Mouse (Mus musculus) adrenal gland, postnatal 4 days (tissue): Measurements from ENCODE around the gene Serac1. TPM values are rescaled to one million over a fixed set of nuclear protein-coding genes. Genes with fewer than 3 reads are reported as not detected.

ENCODE experiments used
- DNase-seq, 2 experiments: peaks; one replicate each; pipeline ENCODE4 v3.0.0; 2021 to 2022; ENCODE audit warnings: low spot score in 2 of 2, mixed read lengths in 2 of 2
- total RNA-seq, 2 experiments: library from RNA; stranded (reverse); gene quantifications; 2 replicates each; pipeline ENCODE4 v1.2.3; 2021

Serac1 gene
- total RNA-seq, 2 experiments from 2014 or later, result 7.7 to 8.7 TPM

DNA sequence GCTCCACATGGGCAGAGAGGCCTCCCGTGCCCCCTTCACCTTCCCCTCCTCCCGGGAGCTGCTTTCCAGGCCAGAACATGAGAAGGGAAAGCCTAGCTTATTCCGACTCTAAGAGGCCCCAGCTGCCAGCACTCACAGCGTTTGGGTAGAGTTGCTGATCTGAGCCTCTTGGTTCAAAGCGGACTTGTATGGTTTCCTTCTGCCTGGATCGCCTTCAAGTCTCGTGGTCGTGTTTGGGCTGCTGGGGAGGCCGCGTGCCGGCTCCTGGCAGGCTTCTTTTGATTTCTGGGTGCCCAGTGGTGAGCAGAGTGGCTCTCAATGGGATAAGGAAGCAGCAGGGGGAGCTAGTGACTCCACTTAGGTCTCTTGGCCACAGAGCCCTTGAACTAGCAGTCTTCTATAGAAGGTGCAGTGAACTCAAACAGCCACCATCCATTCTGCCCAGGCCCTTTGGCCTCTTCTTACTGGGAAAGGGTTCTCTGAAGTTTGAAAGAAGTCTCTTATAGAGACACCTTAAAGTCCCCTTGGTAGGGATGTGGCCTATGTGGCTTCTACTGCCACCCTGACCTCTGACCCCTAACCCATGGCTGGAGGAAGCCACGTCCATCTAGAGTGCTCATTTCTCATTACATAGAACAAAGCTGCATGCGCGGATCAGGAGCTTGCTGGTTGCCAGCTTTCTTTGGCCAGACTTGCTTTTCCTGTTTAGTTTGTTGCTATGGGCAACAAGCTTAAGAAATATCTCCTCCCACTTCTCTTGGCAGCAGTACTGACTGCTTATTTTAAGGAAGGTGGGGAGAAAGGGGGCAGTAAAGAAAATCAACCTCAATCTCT lies 73.7 kb downstream of the Serac1 start:
- DNase-seq, result no peak

DNA sequence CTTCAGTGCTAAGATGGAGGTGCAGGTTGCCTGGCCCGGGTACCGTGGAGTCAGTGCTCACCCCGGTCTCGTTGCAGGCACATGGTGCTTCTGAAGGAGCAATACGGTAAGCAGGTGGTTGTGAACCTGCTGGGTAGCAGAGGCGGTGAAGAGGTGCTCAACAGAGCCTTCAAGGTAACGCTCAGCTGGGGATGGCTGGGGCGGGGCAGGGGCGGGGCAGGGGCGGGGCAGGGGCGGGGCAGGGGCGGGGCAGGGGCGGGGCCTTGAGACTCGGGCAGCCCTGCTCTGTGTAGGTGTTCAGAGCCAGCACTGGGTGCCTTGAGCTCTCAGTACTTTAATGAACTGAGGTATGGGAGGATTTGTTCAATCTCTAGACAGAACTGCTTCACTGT lies 74.3 kb downstream of the Serac1 start:
- DNase-seq, result no peak

DNA sequence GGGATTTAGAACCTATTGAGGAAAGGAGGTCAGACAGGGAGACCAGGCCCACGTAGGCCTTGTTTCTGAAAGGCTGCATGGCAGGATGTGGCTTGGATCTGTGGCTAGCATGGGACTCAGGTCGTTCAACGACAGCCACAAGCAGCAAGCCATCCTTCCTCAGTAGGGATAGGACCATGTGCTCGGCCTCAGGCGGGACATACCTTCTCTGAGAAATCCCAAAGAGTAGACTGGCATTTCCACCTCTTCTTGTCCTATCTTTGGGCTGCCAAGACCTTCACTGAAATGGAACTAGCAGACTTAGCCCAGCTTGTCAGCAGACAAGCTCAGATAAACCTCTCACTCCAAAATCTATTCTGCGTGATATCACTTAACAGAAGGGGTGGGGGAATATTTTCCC lies 75.9 kb downstream of the Serac1 start:
- DNase-seq, result no peak

DNA sequence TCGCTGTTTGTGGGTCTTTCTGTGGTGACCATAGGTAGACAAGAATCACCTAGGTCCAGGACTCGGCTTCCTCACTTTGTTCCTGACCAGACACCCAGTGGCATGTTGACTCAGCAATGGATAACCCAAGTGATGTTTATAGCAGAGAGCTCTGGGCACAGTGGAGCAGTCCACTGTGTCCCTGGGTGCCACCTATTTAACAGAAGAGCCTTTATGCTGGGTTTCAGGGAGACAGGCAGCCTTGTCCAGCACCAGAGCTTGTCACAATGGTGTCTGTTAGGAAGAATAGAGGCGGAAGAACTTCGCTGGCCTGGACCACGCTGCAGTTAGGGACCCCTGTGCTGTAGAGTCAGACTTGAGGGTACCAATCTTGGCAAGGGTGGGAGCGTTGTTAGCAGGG lies 77.0 kb downstream of the Serac1 start:
- no peak for DNase-seq

DNA sequence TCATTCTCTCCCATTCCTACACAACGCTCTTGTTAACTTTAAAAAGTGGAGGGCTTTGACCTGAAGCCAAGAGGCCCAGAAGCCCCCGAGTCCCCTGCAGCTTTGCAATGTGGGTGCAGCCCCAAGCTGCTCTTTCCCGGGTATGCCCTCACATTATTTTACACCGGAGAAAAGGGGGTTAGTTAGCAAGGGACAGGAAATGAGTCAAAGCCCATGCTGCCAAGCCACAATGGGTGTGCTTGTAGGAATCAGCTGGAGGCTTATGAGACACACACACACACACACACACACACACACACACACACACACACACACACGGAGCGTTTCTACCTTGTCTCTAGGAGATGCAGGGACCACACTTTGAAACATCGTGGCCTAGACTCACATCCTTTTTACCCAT lies 77.7 kb downstream of the Serac1 start:
- DNase-seq, result no peak

DNA sequence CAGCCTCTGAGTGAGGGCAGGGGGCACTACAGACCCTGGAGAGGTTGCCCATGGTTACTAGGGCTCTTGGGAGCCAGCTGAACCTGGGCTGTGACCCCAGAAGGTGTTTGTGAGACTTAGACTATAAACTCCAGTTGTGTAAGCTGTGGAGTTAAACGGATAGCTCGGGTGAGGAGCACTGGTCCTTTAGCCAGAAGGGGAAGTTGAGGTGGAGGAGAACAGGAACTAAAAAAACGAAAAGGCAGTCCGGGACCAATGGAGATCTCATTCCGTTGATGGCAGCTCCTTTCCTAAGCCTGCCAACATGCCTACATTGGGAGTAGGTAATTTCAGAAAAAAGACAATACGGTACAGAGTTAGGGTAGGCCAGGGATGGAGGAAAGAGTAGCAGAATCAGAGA lies 78.2 kb downstream of the Serac1 start:
- DNase-seq, result no peak

DNA sequence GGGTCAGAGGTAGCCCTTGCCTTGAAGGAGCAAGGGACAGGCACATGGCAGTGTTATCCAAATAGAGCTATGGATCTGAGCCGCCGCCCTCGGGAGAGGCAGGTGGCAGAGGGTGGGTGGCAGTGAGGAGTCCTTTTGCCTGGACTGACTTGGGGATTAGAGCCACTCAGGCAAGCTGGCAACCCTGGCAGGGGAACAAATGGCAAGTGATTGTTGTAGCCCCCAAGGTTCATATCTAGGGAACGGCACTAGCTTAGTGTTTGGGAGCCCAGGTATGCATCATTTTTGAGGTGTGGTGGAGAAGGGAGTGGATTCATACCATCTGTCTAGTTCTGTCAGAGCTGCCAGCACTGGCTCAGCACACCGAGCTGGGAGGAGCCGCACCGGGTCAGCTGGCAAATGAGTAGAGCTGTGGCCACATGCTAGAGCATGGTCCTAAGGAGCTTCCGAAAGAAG lies 78.6 kb downstream of the Serac1 start:
- no peak for DNase-seq

DNA sequence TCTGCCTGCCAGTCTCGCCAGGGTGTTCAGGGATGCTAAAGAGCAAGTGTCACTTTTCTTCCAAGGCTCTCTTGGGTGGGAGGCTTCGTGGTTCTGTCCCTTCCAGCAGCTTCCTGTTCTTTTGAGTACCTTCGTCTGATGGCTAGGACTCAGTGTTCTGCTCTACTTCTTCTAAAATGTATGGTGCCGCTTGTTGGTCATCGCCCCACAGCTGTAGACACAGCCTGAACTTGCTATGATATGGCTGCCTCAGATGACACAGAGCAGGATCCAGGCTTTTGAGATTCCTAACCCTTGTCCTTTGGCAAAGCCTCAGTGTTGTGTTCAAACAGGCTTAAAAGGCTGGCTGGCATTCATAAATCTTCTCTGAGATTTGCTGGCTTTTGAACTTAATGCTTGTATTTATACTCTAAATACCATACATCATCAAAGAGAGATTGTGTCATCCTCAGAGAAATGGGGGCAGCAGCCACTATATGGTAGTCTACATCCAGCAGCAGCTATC lies 80.5 kb downstream of the Serac1 start:
- no peak for DNase-seq

DNA sequence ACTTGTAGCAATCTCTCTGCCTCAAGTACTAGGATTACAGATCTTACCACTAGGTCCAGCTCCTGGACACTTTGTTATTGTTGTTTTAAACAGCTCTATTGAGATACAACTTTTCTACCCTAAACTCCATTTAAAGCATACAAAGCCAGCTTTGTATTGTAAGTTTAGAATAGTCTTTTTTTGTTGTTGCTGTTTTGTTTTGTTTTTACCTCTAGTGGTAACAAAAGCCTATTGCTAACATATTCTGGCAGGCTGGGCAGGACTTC lies 81.4 kb downstream of the Serac1 start:
- DNase-seq, result no peak

DNA sequence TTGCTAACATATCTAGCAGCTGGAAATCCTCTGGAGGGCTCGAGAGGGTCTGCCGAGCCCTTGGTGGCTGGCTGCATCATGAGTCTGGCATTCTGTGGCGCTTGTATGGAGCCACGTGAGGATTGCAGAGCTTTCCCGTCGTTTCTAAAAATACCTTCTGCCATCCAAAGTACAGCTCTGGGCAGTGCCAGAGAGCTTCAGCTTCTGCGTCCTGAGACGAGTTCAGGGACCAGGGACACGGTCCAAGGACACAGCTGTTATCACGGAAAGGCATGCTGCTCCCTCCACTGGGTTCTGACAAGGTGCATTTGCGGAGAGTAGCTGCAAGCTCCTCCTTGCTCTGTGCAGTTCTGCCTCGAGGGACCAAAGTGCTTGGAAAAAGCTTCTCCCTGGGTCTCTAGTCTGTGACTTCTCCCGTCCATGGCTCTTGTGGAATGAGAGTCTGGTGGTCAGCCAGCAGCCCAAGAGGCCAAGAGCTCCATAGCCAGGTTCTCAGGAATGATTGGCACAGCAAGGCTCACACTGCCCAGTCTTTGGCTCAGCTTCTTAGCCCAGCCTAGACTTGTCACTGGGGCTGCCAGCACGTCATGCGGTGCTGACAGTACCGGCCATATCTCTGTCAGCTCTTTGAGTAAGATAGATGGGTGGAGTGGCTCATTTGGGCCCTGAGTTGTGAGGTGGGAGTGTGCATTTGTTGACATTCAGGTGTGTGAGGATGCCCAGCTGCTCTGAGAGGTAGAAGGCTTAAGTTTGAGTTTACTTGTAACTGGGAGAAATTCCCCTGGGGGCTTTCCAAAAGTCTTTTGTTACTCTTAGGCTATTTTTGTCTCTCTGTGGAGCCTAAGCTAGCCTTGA lies 81.9 kb downstream of the Serac1 start:
- no peak for DNase-seq

DNA sequence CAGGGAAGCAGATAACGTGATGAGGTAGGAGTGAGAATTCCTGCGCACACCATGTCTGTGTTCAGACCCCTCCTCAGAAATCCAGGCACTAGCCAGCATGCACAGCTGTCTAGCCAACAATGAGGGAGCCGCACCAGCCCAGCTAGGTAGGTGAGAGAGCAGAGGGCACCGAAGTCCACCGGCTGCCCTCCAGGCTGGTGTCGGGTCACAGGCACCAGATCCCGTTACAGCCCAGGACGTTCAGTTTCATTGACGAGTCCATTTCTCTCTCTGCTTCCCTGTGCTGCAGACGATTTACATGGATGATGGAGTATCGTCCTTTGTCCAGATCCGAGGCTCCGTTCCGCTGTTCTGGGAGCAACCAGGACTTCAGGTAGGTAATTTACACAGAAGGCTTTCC lies 83.0 kb downstream of the Serac1 start:
- no peak for DNase-seq

DNA sequence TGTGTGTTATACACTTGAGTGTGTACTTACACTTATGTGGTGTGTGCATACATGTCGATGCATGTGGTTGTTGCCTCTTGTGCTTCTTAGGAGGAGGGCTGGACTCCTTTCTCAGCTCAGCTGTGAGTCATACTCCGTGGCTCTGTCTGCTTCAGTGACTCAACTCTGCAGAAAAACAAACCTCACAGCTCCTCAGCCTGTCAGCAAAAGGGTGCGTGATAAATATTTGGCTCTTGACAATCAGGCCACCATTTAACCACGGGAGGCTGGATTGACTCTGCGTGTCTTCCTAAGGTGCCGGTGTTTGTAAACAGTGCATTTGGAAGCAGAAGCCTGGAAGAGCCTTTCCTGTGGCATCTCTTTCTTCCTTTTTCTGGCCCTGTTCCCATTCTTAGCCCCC lies 84.9 kb downstream of the Serac1 start:
- no peak for DNase-seq

DNA sequence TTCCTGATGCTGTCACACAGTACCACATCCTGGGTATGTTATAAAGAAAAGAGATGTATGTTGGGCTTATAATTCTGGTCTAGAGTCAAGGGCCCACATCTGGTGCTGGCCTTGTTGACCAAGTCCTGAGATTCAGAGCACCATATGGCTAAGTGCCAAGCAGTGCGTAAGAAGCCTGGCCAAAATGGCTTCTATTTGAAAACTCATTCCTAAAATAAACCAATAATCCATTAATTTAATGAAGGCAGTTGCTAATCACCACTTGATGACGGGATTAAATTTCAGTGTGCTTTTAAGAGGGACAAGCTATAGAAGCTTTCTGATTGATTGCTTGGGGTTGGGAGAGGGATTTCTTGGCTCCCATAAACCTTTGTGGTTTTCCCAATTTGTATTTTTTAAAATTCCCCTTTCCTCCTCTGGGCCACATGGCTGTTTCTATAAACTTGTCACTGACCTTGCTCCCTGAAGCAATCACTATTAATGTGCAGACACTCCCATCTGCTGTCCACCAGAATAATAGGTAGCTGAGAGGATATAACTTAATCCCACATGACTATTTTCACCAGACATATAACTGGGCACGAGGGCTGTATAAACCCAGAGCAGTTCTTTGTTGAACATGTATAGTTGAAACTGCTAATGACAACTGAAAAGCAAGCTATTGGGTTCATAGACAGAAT lies 85.8 kb downstream of the Serac1 start:
- no peak for DNase-seq

DNA sequence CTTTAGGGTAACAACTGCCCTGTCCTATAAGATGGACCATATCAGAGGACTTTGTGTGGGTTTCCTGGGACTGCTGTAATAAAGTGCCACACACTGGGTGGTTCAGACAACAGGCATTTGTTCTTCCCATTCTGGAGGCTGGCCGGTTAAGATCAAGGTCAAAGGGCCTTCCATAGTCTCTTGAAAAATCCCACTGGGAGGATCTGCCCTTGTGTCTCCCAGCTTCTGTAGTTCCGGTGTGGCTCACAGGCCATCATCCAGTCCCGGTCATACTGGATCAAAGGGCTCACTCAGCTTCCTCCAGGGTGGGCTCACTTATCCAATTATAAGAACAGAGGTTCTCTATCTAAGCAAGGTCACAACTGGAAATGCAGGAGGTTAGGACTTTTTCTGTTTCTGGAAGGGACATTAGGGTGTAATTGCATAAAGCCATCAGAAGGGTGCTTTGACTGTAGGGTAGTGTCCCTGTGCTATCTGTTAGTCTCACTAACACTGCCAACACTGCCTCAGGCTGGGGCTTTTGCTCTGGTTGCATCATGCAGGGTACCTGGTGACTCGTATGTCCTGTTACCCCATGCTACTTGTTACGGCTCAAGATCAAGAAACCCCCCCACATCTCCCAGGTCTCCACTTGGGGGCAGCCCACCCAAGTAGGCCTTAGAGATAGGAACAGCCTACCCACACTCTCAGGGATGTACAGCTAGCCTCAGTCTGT lies 86.5 kb downstream of the Serac1 start:
- no peak for DNase-seq

Other genes with a start within 250 kb of the Serac1 start
- gene Snx9, start 238.4 kb downstream of the Serac1 start, total RNA-seq, result 10 to 100 TPM; 52.0 to 57.6 TPM
- 10 to 100 TPM; 12.4 to 12.8 TPM for gene Synj2, start 138.5 kb downstream of the Serac1 start, total RNA-seq
- gene Gtf2h5, start within 50 bp of the Serac1 start, total RNA-seq, result 10 to 100 TPM; 90.6 to 95.0 TPM
- gene Tulp4, start 26.7 kb upstream of the Serac1 start, total RNA-seq, result 100 to 1,000 TPM in 1 of 2 experiments, 10 to 100 TPM in 1; 99.4 to 101 TPM
- 10 to 100 TPM; 20.7 to 22.2 TPM for gene Tmem181a, start 177.1 kb upstream of the Serac1 start, total RNA-seq
- 10 to 100 TPM in 1 of 2 experiments, 1 to 10 TPM in 1; 9.6 to 11.8 TPM for gene Dynlt1a, start 237.8 kb upstream of the Serac1 start, total RNA-seq